Mouse (Mus musculus): ENCODE results near the gene Zfp786. TPM values are rescaled to one million over a fixed set of nuclear protein-coding genes. Genes with fewer than 3 reads are reported as not detected.
"Not testable (repeated sequence)": the region's sequence is repeated elsewhere in the genome, so short reads cannot be mapped to it uniquely, and the experiment has no call there.

Zfp786 gene
- polyA plus RNA-seq, 1 experiment from 2014 or later, result 3.1 TPM

DNA sequence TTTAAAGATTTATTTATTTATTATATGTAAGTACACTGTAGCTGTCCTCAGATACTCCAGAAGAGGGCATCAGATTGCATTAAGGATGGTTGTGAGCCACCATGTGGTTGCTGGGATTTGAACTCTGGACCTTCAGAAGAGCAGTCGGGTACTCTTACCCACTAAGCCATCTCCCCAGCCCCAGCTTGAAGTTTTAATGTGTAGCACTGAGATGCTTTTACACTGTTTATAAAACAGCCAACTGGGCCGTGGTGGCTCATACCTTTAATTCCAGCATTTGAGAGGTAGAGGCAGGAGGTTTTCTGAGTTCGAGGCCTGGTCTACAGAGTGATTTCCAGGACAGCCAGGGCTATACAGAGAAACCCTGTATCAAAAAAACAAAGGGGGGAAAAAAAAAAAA lies 27.1 kb upstream of the Zfp786 start:
- not testable (repeated sequence) for H3K4me3 ChIP-seq (ENCODE audit: low read length); H3K9me3 ChIP-seq (ENCODE audit: control insufficient read depth, low read length); H3K4me2 ChIP-seq (replicated peaks; ENCODE audit: low read depth, low read length); H3K27me3 ChIP-seq (ENCODE audit: control insufficient read depth, insufficient read depth, low read length); ATAC-seq (ENCODE audit: low FRiP score, low TSS enrichment); H3K27ac ChIP-seq (ENCODE audit: low read depth, low read length); H3K9ac ChIP-seq (ENCODE audit: low read depth, low read length); H3K4me1 ChIP-seq (ENCODE audit: control insufficient read depth, insufficient read depth, low read length)
- whole genome bisulfite sequencing, result 95% methylated on average over 3 of the region's 3 CpGs
- H3K36me3 ChIP-seq (ENCODE audit: control insufficient read depth, insufficient read depth, low read length), result peaks cover 27% of the 10 kb centered on the region

DNA sequence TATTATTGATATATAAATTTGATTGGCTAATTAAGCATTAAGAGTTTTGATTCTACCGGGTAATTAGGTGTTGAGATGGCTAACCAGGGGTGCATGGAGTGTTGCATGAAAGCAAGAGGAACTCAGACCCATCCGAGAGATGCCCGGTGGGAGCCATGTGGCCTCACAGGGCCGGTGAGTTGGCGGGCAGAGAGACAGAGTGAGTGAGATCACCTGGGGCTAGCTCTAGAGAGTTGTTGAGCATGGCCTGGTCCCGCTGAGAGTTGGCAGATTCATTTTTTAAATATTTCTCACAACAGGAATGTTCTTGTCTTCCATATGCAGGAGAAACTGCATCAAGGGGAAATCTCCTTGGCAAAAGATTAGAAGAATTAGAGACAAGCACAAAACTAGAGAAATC lies 26.6 kb upstream of the Zfp786 start:
- no peak for ATAC-seq (ENCODE audit: low FRiP score, low TSS enrichment)
- WGBS, result 94% methylated on average over 6 of the region's 6 CpGs

DNA sequence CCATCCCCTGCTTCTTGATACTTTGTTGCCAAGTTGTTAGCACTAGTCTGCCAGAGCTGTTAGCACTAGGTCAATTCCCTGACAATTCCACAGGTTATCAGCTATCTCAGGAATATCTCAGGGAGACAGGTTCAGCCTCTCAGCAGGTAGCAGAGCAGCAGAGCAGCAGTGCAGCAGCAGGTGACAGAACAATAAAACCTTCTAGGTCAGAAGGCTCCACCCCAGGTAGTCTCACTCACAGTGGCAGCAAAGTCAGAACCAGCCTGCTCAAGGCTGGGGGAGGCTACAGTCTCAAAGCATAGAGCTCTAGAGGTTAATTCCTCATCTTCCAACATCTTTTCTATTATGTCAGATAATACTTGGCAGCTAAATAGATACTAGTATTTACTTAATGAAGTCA lies 15.1 kb upstream of the Zfp786 start:
- H3K36me3 ChIP-seq (ENCODE audit: control insufficient read depth, insufficient read depth, low read length), result peaks cover 6% of the 10 kb centered on the region; the same call in 1 of the 2 replicates
- H3K27ac ChIP-seq (ENCODE audit: low read depth, low read length), result no peak overlapping the region
- H3K4me3 ChIP-seq (ENCODE audit: low read length), result no peak overlapping the region
- H3K4me1 ChIP-seq (ENCODE audit: control insufficient read depth, insufficient read depth, low read length), result no peaks in the 10 kb centered on the region
- no peaks in the 10 kb centered on the region for H3K9me3 ChIP-seq (ENCODE audit: control insufficient read depth, low read length)
- no peak for ATAC-seq (ENCODE audit: low FRiP score, low TSS enrichment)
- H3K27me3 ChIP-seq (ENCODE audit: control insufficient read depth, insufficient read depth, low read length), result no peaks in the 10 kb centered on the region
- H3K9ac ChIP-seq (ENCODE audit: low read depth, low read length), result no peak overlapping the region
- H3K4me2 ChIP-seq (replicated peaks; ENCODE audit: low read depth, low read length), result no peak overlapping the region

More for the DNA sequence above, 26.6 kb upstream of the Zfp786 start:
- Histone ChIP-seq H3K4me3 (ENCODE audit: low read length) (no peak overlapping the region), H3K27ac (ENCODE audit: low read depth, low read length) (no peak overlapping the region), H3K9me3 (ENCODE audit: control insufficient read depth, low read length) (no peaks in the 10 kb centered on the region), H3K36me3 (ENCODE audit: control insufficient read depth, insufficient read depth, low read length) (peaks cover 24% of the 10 kb centered on the region), H3K27me3 (ENCODE audit: control insufficient read depth, insufficient read depth, low read length) (no peaks in the 10 kb centered on the region), H3K9ac (ENCODE audit: low read depth, low read length) (no peak overlapping the region), H3K4me2 (replicated peaks; ENCODE audit: low read depth, low read length) (no peak overlapping the region), H3K4me1 (ENCODE audit: control insufficient read depth, insufficient read depth, low read length) (no peaks in the 10 kb centered on the region)

DNA sequence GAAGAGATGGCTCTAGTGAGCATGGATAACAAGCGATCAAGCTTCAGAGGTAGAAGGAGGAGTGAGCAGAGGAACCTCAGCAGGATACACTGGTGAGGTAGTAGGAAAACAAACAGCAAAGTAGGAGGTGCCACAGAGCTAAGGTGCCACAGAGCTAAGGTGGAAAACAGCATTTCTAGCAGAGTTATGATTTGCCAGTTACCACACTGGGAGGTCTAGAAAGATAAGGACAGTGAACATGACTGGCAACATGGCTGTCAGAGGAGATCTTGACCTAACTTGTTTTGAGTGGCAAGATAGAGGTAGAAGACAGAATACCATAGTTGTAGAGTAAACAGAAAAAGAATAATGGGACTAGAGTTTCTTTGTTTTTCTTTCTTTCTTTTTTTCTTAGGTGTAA lies 11.7 kb upstream of the Zfp786 start:
- peaks cover 11% of the 10 kb centered on the region; the same call in 1 of the 2 replicates for H3K36me3 ChIP-seq (ENCODE audit: control insufficient read depth, insufficient read depth, low read length)
- 100% methylated on average over 1 of the region's 1 CpGs for WGBS
- H3K4me2 ChIP-seq (replicated peaks; ENCODE audit: low read depth, low read length), result no peak overlapping the region
- H3K27me3 ChIP-seq (ENCODE audit: control insufficient read depth, insufficient read depth, low read length), result no peaks in the 10 kb centered on the region
- no peak overlapping the region for H3K9ac ChIP-seq (ENCODE audit: low read depth, low read length)
- no peaks in the 10 kb centered on the region for H3K4me1 ChIP-seq (ENCODE audit: control insufficient read depth, insufficient read depth, low read length)
- no peak overlapping the region for H3K27ac ChIP-seq (ENCODE audit: low read depth, low read length)
- no peak for ATAC-seq (ENCODE audit: low FRiP score, low TSS enrichment)
- H3K9me3 ChIP-seq (ENCODE audit: control insufficient read depth, low read length), result no peaks in the 10 kb centered on the region
- no peak overlapping the region for H3K4me3 ChIP-seq (ENCODE audit: low read length)

DNA sequence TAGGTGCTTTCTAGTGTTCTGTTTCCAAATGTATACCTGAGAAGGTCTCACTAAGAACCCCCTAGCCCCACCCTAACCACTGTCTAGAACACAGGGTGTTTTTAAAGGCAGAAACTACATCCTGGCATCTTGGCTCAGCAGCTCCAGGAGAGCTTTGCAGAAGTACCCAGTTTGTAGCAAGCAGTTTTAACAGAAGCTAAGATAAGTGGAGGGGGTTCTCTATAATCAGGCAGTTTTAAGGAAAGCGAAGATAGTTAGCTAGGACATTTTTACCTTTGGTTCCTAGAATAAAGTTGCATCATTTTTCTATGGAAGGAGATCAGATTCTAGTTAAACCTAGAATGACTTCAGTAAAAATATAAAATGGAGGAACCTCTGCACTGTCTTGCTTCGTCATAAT lies 11.2 kb upstream of the Zfp786 start:
- H3K36me3 ChIP-seq (ENCODE audit: control insufficient read depth, insufficient read depth, low read length), result peaks cover 11% of the 10 kb centered on the region; the same call in 1 of the 2 replicates
- H3K4me1 ChIP-seq (ENCODE audit: control insufficient read depth, insufficient read depth, low read length), result no peaks in the 10 kb centered on the region
- H3K9ac ChIP-seq (ENCODE audit: low read depth, low read length), result no peak overlapping the region
- 95% methylated on average over 2 of the region's 2 CpGs for WGBS
- H3K27me3 ChIP-seq (ENCODE audit: control insufficient read depth, insufficient read depth, low read length), result no peaks in the 10 kb centered on the region
- no peak overlapping the region for H3K27ac ChIP-seq (ENCODE audit: low read depth, low read length)
- H3K4me3 ChIP-seq (ENCODE audit: low read length), result no peak overlapping the region
- no peak for ATAC-seq (ENCODE audit: low FRiP score, low TSS enrichment)
- H3K4me2 ChIP-seq (replicated peaks; ENCODE audit: low read depth, low read length), result no peak overlapping the region
- H3K9me3 ChIP-seq (ENCODE audit: control insufficient read depth, low read length), result no peaks in the 10 kb centered on the region

DNA sequence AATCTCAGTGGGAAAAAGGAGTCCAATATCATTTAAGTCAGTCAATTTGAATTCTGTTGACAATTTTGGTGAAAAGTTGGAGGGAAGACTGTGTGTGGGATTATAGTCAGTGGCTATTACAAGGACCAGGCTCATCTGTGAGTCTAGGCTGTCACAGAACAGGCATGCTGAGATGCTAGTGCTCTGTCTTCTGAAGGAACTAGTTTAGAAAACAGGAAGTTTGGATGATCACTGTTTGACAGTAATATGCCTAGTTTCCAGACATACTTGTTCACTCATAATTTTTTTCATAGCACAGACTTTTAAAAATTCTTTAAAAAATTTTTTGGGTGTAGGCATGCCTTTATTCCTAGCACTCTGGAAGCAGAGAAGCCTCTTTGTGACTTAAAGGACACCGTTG lies 10.4 kb upstream of the Zfp786 start:
- 83% methylated on average over 1 of the region's 1 CpGs for WGBS
- no peak overlapping the region for H3K4me2 ChIP-seq (replicated peaks; ENCODE audit: low read depth, low read length)
- no peaks in the 10 kb centered on the region for H3K4me1 ChIP-seq (ENCODE audit: control insufficient read depth, insufficient read depth, low read length)
- no peaks in the 10 kb centered on the region for H3K9me3 ChIP-seq (ENCODE audit: control insufficient read depth, low read length)
- H3K27ac ChIP-seq (ENCODE audit: low read depth, low read length), result no peak overlapping the region
- H3K27me3 ChIP-seq (ENCODE audit: control insufficient read depth, insufficient read depth, low read length), result no peaks in the 10 kb centered on the region
- no peak overlapping the region for H3K4me3 ChIP-seq (ENCODE audit: low read length)
- no peak for ATAC-seq (ENCODE audit: low FRiP score, low TSS enrichment)
- H3K36me3 ChIP-seq (ENCODE audit: control insufficient read depth, insufficient read depth, low read length), result peaks cover 11% of the 10 kb centered on the region; the same call in 1 of the 2 replicates
- no peak overlapping the region for H3K9ac ChIP-seq (ENCODE audit: low read depth, low read length)

DNA sequence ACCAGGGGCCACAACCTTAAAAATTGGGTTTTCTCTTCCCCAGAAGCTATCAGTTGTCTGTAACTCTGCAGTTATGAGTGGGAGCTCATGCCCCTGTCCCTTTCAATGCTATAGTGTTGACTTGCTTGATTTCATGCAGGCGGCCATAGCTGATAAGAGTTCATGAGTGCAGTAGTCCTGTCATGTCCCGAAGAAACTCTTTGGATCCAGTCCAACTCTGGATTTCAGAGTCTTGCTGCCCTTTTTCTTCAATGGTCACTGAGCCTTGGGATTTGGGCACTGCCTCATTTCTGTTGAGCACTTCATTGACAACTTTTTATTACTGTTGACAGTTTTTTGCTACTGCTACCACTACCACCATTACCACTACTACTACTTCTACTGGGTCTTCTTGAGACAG lies 7.0 kb upstream of the Zfp786 start:
- 81% methylated on average over 2 of the region's 2 CpGs for WGBS
- H3K4me3 ChIP-seq (ENCODE audit: low read length), result no peak overlapping the region
- peaks cover 11% of the 10 kb centered on the region; the same call in 1 of the 2 replicates for H3K36me3 ChIP-seq (ENCODE audit: control insufficient read depth, insufficient read depth, low read length)
- no peak for ATAC-seq (ENCODE audit: low FRiP score, low TSS enrichment)
- no peaks in the 10 kb centered on the region for H3K27me3 ChIP-seq (ENCODE audit: control insufficient read depth, insufficient read depth, low read length)
- H3K4me1 ChIP-seq (ENCODE audit: control insufficient read depth, insufficient read depth, low read length), result no peaks in the 10 kb centered on the region
- no peaks in the 10 kb centered on the region for H3K9me3 ChIP-seq (ENCODE audit: control insufficient read depth, low read length)
- H3K4me2 ChIP-seq (replicated peaks; ENCODE audit: low read depth, low read length), result no peak overlapping the region
- no peak overlapping the region for H3K9ac ChIP-seq (ENCODE audit: low read depth, low read length)
- no peak overlapping the region for H3K27ac ChIP-seq (ENCODE audit: low read depth, low read length)

DNA sequence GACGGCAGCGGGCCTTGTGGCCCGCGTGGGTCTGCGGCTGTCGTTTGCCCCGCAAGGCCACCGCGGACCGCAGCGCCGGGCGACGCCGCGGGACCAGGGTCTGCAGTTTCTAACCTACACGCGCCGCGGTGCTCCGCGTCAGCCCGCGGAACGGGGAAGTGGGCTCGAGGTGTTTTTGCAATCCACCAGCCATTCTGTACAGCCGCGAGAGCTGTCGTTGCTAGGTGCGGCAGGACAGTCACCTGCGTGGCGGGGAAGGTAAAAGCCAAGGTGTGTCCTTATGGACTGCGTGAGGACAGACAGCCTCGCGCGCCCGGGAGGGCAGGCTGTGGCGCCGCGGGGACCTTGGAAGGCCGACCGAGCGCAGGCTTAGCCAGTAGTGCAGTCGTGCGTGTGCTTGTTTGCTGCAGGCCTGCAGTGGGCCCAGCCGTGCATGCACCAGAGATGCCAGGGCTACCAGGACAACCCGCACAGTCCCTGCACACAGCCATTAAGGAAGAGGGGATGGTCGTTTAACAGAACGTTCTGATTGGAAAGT lies 5.4 kb upstream of the Zfp786 start:
- H3K36me3 ChIP-seq (ENCODE audit: control insufficient read depth, insufficient read depth, low read length), result peaks cover 7% of the 10 kb centered on the region; the same call in 1 of the 2 replicates
- H3K27me3 ChIP-seq (ENCODE audit: control insufficient read depth, insufficient read depth, low read length), result no peaks in the 10 kb centered on the region
- peak overlapping the region; percentile 94 for H3K9ac ChIP-seq (ENCODE audit: low read depth, low read length)
- no peaks in the 10 kb centered on the region for H3K9me3 ChIP-seq (ENCODE audit: control insufficient read depth, low read length)
- WGBS, result under 1% methylated on average over 49 of the region's 49 CpGs
- ATAC-seq (ENCODE audit: low FRiP score, low TSS enrichment), result peak; percentile 85
- peak overlapping the region; percentile 59 for H3K4me2 ChIP-seq (replicated peaks; ENCODE audit: low read depth, low read length)
- peak overlapping the region; percentile 96 for H3K4me3 ChIP-seq (ENCODE audit: low read length)
- no peaks in the 10 kb centered on the region for H3K4me1 ChIP-seq (ENCODE audit: control insufficient read depth, insufficient read depth, low read length)
- peak overlapping the region; percentile 92 for H3K27ac ChIP-seq (ENCODE audit: low read depth, low read length)

DNA sequence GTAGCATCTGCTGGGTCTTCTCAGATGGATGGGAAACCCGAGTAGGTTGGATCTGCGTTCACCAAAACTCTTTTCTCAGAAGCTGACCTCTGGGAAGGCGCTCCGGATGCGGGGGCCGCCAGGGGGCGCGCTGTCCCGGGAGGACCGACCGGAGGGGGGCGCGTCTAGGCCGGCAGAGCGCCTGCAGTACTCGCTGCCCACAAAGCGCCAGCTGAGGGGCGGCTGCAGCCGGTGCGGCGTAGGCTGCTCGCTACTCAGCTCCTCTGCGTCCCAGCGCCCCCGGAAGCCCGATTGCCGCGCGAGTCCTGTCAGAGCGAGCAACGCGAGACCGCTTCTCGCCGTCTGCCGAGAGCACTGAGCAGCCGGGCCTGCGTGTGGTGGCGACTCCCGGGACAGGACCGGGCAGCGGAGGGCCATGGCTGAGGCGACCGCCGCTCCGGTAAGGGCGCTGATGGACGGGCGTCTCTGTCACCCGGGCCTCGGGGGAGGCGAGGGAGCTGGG lies 4.9 kb upstream of the Zfp786 start, which contains the start of gene Zfp398:
Gene Zfp398, plus strand, starts transcription at position 180 of the 502 bp plus-strand sequence.
- Histone ChIP-seq H3K27me3 (ENCODE audit: control insufficient read depth, insufficient read depth, low read length) (no peaks in the 10 kb centered on the region), H3K27ac (ENCODE audit: low read depth, low read length) (peak within 1 kb of the TSS; percentile 92), H3K9me3 (ENCODE audit: control insufficient read depth, low read length) (no peaks in the 10 kb centered on the region), H3K4me2 (replicated peaks; ENCODE audit: low read depth, low read length) (peak within 1 kb of the TSS; percentile 59), H3K4me3 (ENCODE audit: low read length) (peak within 1 kb of the TSS; percentile 96), H3K36me3 (ENCODE audit: control insufficient read depth, insufficient read depth, low read length) (peaks cover 3% of the 10 kb centered on the region; the same call in 1 of the 2 replicates), H3K4me1 (ENCODE audit: control insufficient read depth, insufficient read depth, low read length) (0 out of 2 replicates have a peak, but pooled peaks cover 3% of the 10 kb centered on the region), H3K9ac (ENCODE audit: low read depth, low read length) (peak within 1 kb of the TSS; percentile 94)
- 0% methylated on average over 49 of the region's 52 CpGs for WGBS
- ATAC-seq (ENCODE audit: low FRiP score, low TSS enrichment), result peak; percentile 96
